Mouse (Mus musculus) megakaryocyte progenitor cell, adult 5-6 weeks (primary cell): ENCODE measurements around the gene Akap2. TPM values are rescaled to one million over a fixed set of nuclear protein-coding genes. Genes with fewer than 3 reads are reported as not detected.

Source experiments
- ATAC-seq: replicated peaks from 2 replicates; pipeline ENCODE4 v1.8.0; 2016; ENCODE audit warnings: mild to moderate bottlenecking, moderate TSS enrichment, inconsistent platforms; ENCODE audit not compliant: poor library complexity
- total RNA-seq, 2 experiments: library from RNA; stranded (forward) in 1 of 2; stranded (reverse) in 1 of 2; fragments of 157-497, 149-512 nt in 1 of 2; fragments of 200-1000 nt in 1 of 2; gene quantifications; 2 replicates each; pipeline versions ENCODE4 v1.2.3 to v1.2.4; 2015 to 2017

Gene Akap2
- total RNA-seq, 2 experiments from 2014 or later = 0.02 TPM; not detected in 1

GRCm38 (mm10) chr4:57901210-57901609 is 183.8 kb downstream of the Akap2 start:
- ATAC-seq = peak; percentile 77

GRCm38 (mm10) chr4:57902619-57903018 is 185.2 kb downstream of the Akap2 start:
- peak; percentile 78 for ATAC-seq

GRCm38 (mm10) chr4:57904211-57904610 is 186.8 kb downstream of the Akap2 start:
- ATAC-seq = peak; percentile 71

- ATAC-seq = no peak
These were observed 187.2 kb downstream of the Akap2 start for GRCm38 (mm10) chr4:57904638-57905037.

- no peak for ATAC-seq
These were observed 189.3 kb downstream of the Akap2 start for GRCm38 (mm10) chr4:57906708-57907107.

GRCm38 (mm10) chr4:57908860-57909259 is 191.4 kb downstream of the Akap2 start:
- peak; percentile 41 for ATAC-seq

GRCm38 (mm10) chr4:57913021-57913420 is 195.6 kb downstream of the Akap2 start:
- ATAC-seq = no peak

GRCm38 (mm10) chr4:57914193-57915190 is 197.0 kb downstream of the Akap2 start:
- ATAC-seq = peak; percentile 41; the same call in 1 of the 2 replicates

- ATAC-seq = no peak
These were observed 197.9 kb downstream of the Akap2 start for GRCm38 (mm10) chr4:57915216-57915965.

GRCm38 (mm10) chr4:57916201-57916661 is 198.8 kb downstream of the Akap2 start, which contains the start of gene D630039A03Rik:
TSS of gene D630039A03Rik (minus strand) at chr4:57916297.
- 0 out of 2 replicates have a peak, but pooled peaks have one; percentile 14 for ATAC-seq

- no peak for ATAC-seq
These were observed 199.3 kb downstream of the Akap2 start for GRCm38 (mm10) chr4:57916711-57917110.

- ATAC-seq = peak; percentile 60
These were observed 202.3 kb downstream of the Akap2 start for GRCm38 (mm10) chr4:57919494-57920423.

- ATAC-seq = no peak
These were observed 203.1 kb downstream of the Akap2 start for GRCm38 (mm10) chr4:57920522-57920921.

- ATAC-seq = no peak
These were observed 204.7 kb downstream of the Akap2 start for GRCm38 (mm10) chr4:57922171-57922570.

- no peak for ATAC-seq
These were observed 207.2 kb downstream of the Akap2 start for GRCm38 (mm10) chr4:57924556-57925071.

- peak; percentile 74 for ATAC-seq
These were observed 210.2 kb downstream of the Akap2 start for GRCm38 (mm10) chr4:57927464-57928205.

- ATAC-seq = peak; percentile 88
These were observed 213.2 kb downstream of the Akap2 start for GRCm38 (mm10) chr4:57930559-57931170.

GRCm38 (mm10) chr4:57934181-57934580 is 216.7 kb downstream of the Akap2 start:
- no peak for ATAC-seq

GRCm38 (mm10) chr4:57937292-57937691 is 219.8 kb downstream of the Akap2 start:
- ATAC-seq = no peak
